Mouse (Mus musculus) adipocyte (in vitro differentiated cells): ENCODE measurements at regions not wholly inside any gene's neighbourhood (a gene's known extent, or its start where the extent isn't known, plus 50 kb on each side); places are given as distances from the start of the nearest gene placed in this dataset.
A peak's percentile ranks its signal among the peaks of the same experiment; 100 is the strongest.

Experiments
- DNase-seq: peaks from one replicate; pipeline ENCODE4 v3.0.0-alpha.2; 2016; ENCODE audit warnings: low spot score

- DNase-seq: peak; percentile 22
Measured at GRCm38 (mm10) chr2:11853210-11853973, 75.7 kb downstream of the Ankrd16 start.

DNA sequence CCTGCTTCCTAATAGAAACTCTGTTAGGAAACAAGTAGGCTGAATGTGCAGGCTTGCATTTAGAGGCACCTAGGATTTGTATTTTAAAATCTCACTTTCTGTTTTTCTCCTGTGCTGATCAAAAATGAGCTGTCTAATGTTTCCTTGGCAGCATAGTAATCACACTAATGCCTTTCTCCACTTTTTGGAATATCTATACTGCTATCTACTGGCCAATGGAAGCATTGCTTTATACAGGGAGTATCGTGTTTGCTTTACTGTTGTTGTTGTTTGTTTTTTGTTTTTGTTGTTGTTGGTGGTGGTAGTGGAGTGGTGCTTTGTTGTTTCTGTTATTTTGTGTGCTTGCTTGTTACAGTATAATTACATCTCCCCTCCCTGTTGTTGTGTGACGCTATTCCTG, 92.3 kb downstream of the Ankrd16 start:
- peak; percentile 23 for DNase-seq

DNA sequence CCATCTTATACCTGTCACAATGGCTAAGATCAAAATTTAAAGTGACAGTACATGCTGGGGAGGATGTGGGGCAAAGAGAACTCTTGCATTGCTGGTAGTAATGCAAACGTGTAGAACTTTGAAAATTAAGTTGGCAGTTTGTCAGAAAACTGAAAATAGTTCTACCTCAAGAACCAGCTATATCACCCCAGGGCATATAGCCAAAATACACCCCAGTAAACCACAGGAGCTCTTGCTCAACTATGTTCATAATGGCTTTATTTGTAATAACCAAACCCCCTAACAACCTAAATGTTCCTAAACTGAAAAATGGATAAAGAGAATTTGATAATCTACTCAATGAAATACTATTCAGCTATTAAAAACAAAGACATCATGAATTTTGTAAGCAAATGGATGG, 102.3 kb downstream of the Ankrd16 start:
- no peak for DNase-seq

DNA sequence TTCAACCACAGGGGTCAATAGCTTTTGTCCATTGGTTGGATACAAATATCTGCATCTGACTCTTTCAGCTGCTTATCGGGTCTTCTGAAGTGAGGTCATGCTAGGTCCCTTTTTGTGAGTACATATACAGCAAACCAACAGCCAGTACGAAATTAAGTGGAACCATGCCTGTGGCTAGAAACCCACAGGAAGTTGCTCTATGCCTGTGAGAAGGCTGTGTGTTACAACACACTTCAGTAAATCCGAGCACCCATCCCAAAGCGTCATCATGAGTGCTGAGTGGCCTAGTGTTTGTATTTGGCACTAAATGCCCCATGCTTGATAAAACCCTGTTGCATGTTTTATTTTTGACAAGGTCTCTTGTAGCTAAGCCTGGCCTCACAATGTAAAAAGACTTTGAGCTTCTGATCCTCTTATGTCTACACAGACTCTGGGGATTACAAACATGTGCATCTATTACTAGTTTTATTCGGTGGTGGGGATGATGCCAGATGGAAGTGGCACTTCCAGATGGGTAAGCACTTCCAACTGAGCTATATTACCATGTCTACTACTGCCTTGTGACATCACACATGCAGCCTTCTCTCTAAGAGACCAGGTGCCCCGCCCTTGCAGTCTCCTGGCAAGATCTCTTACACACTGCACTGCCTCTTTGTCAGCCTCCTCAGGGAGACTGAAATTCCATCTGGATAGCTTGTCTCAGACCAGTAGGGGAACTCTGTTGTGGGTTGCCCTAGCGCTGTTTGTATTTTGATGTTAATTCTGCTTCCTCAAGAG, 117.3 kb downstream of the Ankrd16 start:
- DNase-seq: no peak

DNA sequence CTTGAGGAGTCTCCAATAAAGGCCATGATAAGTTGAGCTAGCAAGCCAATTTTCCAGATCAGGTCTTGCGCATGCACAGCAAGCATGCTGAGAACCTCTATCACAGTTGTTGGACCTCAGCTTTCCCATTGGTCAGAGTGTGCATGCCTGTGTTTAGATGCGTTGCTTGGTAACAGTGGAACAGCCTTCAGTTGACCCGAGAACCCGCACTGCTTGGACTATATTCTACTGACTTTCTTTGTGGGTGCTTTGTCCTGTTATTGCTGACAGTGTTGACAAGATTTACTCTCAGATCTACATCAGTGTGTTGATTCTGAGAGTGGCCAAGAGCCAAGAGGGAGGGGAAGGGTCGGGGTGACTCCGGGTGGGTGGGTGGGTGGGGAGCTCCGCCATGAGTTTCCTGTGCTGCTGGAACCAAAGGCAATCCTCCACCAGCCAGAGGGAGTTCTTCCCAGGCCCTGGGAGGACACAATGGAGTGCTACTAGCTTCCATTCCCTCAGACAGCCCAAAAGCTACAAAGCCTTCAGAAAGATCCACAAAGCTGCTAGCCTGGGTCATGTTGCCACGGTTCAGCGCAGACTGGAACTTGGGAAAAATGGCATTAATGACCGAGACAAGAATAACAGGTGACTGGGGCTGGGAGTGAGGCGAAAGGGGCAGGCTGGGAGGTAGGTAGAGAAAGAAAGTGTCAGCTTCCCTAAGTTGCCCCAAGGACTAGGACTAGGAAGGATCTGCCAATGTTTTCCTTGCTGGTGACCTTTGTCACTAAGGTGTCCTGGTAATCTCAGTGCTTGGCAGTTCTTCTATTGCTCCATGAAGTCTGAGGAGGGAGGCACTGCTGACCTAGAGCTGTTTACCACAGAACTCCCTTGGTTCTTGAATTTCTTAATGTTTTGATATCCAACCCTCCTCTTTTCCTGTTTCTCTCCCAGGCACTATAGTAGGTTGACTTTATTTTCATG, 122.3 kb downstream of the Ankrd16 start:
- DNase-seq: no peak

- DNase-seq: peak; percentile 54
Measured at GRCm38 (mm10) chr2:11914782-11915181, 137.1 kb downstream of the Ankrd16 start.

GRCm38 (mm10) chr2:11917373-11917772, 139.7 kb downstream of the Ankrd16 start:
- no peak for DNase-seq

- DNase-seq: no peak
Measured at GRCm38 (mm10) chr2:11918070-11918469, 140.4 kb downstream of the Ankrd16 start.

DNA sequence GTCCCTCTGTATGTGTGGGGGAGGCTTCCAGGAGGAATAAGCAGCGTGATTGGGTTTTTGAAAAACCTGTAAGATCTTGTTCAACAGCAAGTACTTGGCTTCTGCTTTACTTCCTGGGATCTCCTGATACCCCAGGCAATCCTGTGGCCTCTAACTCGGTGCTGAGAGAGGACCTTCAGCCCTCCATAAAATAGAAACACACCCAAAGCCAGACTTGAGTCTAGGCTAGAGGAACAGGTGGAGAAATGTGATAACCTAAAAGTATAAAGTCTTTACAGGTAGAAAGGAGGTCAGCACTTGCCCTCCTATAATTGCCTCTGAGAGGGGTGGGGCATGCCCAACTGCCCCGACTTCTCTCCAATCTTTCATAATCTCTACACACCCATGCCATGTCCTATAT, 183.1 kb downstream of the Ankrd16 start:
- DNase-seq: no peak

- DNase-seq: no peak
Measured at GRCm38 (mm10) chr2:11965374-11965773, 187.7 kb downstream of the Ankrd16 start.

- DNase-seq: no peak
Measured at GRCm38 (mm10) chr2:11967001-11967400, 189.3 kb downstream of the Ankrd16 start.

- no peak for DNase-seq
Measured at GRCm38 (mm10) chr2:11971972-11972371, 194.3 kb downstream of the Ankrd16 start.

GRCm38 (mm10) chr2:12001938-12002899, 224.5 kb downstream of the Ankrd16 start:
- DNase-seq: peak; percentile 62

DNA sequence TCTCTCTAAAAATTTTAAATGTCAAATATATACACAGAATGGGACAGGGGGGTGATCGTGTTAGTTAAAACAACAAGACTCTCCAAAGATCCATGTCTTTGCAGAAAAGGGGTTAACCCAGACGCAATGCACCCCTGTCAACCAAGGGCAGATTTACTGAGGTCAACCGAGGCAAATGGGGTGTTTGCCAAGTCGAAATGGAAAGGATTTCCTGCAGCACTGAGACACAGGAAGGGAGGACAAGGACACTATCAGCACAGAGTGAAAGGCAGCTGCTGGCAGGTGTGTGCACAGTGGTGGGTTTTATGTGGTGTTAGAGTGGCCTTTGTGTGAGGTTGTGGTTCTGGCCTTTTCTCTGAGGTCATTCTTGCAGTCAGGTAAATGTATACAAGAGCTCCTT, 226.7 kb downstream of the Ankrd16 start:
- no peak for DNase-seq

DNA sequence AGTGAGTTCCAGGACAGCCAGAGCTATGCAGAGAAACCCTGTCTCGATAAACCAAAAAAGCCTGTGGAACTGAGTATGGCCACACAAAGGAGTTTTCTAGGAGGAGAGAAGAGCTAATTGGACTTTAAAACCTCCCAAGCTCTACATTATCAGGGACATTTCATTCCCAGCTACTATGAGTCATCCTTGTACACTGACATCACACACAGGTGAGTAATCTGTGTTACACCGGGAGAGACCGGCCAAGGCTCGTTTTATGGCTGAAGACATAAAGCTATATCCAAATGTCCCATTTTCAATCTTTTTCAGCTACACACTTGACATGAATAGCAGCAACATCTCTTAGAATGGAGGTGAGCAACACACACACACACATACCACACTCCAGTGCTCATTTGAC, 229.5 kb downstream of the Ankrd16 start:
- no peak for DNase-seq

DNA sequence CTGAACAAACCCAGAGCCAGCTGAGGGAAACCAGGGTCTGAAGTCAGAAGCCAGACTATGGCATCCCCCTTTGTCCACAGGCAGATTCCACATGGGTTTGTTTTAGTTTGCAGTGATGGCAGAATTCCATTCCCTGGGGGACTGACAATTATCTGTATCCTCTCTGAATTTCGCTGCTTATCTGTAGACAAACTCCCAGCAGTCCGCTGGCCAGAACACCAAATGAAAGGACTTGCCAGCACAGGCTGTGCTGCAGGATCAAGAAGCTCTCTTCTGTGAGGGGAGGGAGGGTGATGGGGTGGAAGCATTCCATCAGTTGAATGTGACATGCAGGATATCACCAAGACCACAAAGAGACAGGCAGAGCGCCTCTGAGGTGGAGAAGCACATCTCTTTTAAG, 233.8 kb downstream of the Ankrd16 start:
- no peak for DNase-seq

DNA sequence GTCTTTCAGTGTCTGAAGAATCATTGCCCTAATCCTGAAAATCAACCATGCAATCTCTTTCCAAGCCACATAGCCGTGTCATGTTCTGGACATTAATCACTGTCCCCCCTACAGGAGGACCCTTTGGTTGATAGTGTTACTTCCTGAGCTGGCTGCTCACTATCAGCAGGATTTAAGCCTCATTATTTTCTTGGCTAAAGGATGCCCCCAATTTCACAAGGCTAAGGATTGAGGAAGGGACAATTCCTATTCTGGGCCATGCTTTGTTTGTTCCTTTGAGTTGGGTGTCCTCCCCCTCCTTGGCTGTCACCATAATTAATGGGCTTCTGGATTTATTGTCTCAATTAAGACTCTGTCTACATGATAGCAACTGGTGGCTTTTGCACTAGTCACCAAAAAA, 241.9 kb downstream of the Ankrd16 start:
- no peak for DNase-seq

GRCm38 (mm10) chr2:12023402-12024111, 245.9 kb downstream of the Ankrd16 start:
- DNase-seq: no peak

GRCm38 (mm10) chr2:12026220-12026619, 248.5 kb downstream of the Ankrd16 start:
- no peak for DNase-seq

DNA sequence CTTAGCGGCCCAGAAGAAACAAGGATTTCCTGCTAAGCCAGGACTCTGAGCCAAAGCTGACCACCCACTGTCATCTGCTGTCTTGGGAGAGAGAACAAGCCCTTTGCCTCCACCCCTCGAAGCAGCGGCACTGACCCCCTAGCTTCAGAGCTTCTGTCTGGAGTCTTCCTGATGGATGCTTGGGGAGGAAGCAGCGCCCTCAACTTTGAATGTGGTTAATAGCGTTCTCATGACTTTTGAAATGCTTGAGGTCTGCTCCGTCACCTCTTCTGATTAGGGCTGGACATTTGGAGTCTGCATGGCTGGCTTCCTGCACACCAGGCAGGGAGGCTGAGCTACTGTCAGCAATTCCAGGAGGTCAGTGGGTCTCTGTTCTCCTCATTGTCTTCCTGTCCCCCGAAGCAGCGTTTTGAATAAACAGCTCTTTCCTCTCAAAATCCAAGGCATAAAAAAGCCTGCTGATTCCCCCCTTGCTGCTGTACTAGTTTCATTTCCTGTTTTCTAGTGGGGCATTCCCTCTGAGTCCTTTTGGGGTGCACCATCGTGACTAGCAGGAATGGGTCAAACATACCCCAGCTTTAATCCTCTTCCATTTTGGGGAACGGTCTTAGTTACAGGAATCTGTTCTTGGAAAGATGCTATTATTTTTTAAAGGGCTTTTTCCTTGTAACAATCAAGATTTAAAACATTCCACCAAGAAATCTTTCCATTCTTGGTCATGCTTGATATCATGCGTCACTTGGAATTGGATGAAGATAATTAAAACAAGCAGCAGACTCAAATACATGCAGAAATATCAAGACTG, 256.0 kb downstream of the Ankrd16 start:
- DNase-seq: no peak
